In genomic region chr2:120460216-120460615, GRCm38 (mm10) we compare ENCODE assay signal across 15 mouse cellular contexts. TPM values are rescaled to one million over a fixed set of nuclear protein-coding genes. Genes with fewer than 3 reads are reported as not detected.
A peak's percentile ranks its signal among the peaks of the same experiment; 100 is the strongest.
DNase-seq lines count a peak whose midpoint lies in the region.
"Had no signal": no experiment of that assay in that cellular context is flagged by ENCODE, and none has a peak within 500 bp of the region (broad histone marks: within the 10 kb centered on the region; RNA-seq: fewer than 3 reads in every experiment).

No protein-coding gene starts in this region.

- DNase-seq in adrenal gland, postnatal 10 days: peak; percentile 53
- no peak for DNase-seq in adrenal gland, adult 18-20 months (ENCODE audit: low spot score in 2 of 2)
- DNase-seq in gastrocnemius, adult 18-20 months (ENCODE audit: low spot score): peak; percentile 44
- no peak for DNase-seq in gastrocnemius, postnatal 10 days
- peak; percentile 93 for DNase-seq in adipocyte (ENCODE audit: low spot score)
- DNase-seq in thymus, postnatal 14 days: no peak
- DNase-seq: B cell, adult 2 months; cerebellum, adult 11 months; cerebellum, adult 2 months; cerebellum, adult 9-11 months; cerebellum, postnatal 25 days; forebrain, postnatal 0 days; gastrocnemius, postnatal 25 days; heart, adult 2 months; kidney, adult 2 months had no signal

RNA-seq across cellular contexts. Expression of gene Capn3, which starts 4.4 kb away (rescaled TPM):
- total RNA-seq in adrenal gland, postnatal 10 days (2021): 1 to 10 TPM; 4.7 to 6.5 TPM
- under 1 TPM in 1 of 2 experiments, not detected in 1; 0.61 TPM for total RNA-seq in adrenal gland, adult 18-20 months (2021)
- 100 to 1,000 TPM; 126 to 135 TPM for total RNA-seq in gastrocnemius, adult 18-20 months (2021)
- 10 to 100 TPM; 92.4 to 94.1 TPM for total RNA-seq in gastrocnemius, postnatal 10 days (2021)

RNA-seq across cellular contexts. Expression of gene Tmem87a, which starts 56.3 kb away (rescaled TPM):
- 10 to 100 TPM; 30.7 to 38.3 TPM for total RNA-seq in adrenal gland, postnatal 10 days (2021)
- total RNA-seq in adrenal gland, adult 18-20 months (2021): 10 to 100 TPM; 37.9 to 49.9 TPM
- total RNA-seq in gastrocnemius, adult 18-20 months (2021): 10 to 100 TPM; 33.6 to 35.1 TPM
- total RNA-seq in gastrocnemius, postnatal 10 days (2021): 10 to 100 TPM; 36.4 to 40.4 TPM

RNA-seq across cellular contexts. Expression of gene Ganc, which starts 56.5 kb away (rescaled TPM):
- total RNA-seq in adrenal gland, postnatal 10 days (2021): 10 to 100 TPM; 30.3 to 45.3 TPM
- 10 to 100 TPM; 42.6 to 44.0 TPM for total RNA-seq in adrenal gland, adult 18-20 months (2021)
- 10 to 100 TPM; 30.2 to 36.5 TPM for total RNA-seq in gastrocnemius, adult 18-20 months (2021)
- 10 to 100 TPM; 29.1 to 30.8 TPM for total RNA-seq in gastrocnemius, postnatal 10 days (2021)

Comparison
In these comparisons a context has a peak if more than half of its experiments do, and no peak if none do; other contexts are left out.
1. DNase-seq: peak in adrenal gland, postnatal 10 days (single experiment), gastrocnemius, adult 18-20 months (single experiment) and adipocyte (single experiment); none in adrenal gland, adult 18-20 months (0 of 2), gastrocnemius, postnatal 10 days (single experiment) and thymus, postnatal 14 days (single experiment).
2. RNA of gene Capn3, which starts 4.4 kb away (total RNA-seq): 126 to 135 TPM in gastrocnemius, adult 18-20 months and 92.4 to 94.1 TPM in gastrocnemius, postnatal 10 days; 4.7 to 6.5 TPM in adrenal gland, postnatal 10 days and 0.61 TPM in adrenal gland, adult 18-20 months; every median in the first group is over 10 times any median in the second.